Mouse (Mus musculus): ENCODE data around the gene Trim11.

DNA sequence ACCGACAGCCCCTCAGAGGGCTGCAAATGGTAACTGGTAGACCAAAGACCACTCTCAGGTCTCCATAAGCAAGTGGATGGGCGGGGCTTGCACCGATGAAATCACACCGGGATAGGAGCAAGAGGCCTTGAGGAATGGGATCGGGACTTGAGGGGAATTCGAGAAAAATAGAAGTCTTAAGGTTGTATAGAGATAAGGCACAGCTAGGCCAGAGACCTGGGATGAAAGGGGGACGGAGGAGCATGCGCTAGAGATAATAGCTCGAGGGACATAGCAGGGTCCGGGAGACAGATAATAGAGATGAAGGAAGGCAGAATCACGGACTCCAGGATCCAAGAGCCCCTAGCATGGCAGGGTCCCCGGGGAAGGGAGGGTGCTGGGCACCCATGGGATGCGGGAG, 40.0 kb upstream of the Trim11 start:
- TF ChIP-seq GATA1 (IDR thresholded peaks at IDR 0.05; ENCODE audit: low read length) = no peak
- TF ChIP-seq TAL1 (IDR thresholded peaks at IDR 0.05; ENCODE audit: low read length) = no peak

All from erythroblast, embryonic 14.5 days (primary cell).